Comparison of ENCODE assay signal across 10 mouse cellular contexts in the genomic region with DNA sequence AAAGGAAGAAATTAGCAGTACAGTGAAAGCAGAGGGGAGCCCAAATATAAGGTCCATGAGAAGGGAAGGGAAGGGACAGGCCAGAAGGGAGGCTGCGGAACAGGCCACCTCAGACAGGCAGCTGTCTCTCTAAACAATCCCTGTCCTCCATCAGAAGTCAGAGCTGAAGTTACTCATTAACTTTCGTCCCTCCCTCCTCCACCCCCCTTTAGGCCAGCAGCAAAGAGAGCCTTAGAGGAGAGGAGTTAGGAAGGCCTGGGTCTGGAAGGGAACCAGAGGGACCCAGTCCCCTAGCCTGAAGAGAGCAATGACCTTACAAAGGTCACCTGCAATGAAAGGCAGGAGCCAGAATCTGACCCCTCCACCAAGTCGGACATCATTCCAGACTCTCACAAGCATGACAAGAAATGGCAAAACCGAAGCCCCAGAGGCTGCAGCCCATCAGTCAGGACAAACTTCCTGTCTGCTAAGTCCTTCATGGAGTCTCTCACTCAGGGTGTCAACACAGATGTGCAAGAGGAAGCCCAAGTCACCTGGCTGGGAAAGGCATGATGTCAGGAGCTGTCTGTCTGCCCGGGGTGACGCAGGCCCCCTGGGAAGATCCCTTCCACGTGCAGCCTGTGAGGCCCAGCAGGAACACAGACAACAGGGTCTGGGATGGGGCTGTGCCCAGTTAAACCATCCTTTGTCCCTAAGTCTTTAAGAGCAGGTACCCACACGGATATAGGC. TPM values are rescaled to one million over a fixed set of nuclear protein-coding genes. Genes with fewer than 3 reads are reported as not detected.
DNase-seq lines count a peak whose midpoint lies in the region; ATAC-seq and TF ChIP-seq lines count a peak whose summit lies in the region.
"Had no signal": no experiment of that assay in that cellular context is flagged by ENCODE, and none has a peak within 500 bp of the region (broad histone marks: within the 10 kb centered on the region; RNA-seq: fewer than 3 reads in every experiment).

No protein-coding gene starts in this region.

- H3K4me1 ChIP-seq in brown adipose tissue, adult 24 weeks (ENCODE audit: control insufficient read depth, insufficient read depth, insufficient read length, low read length), result peaks cover 37% of the 10 kb centered on the region
- peaks cover 7% of the 10 kb centered on the region for H3K4me1 ChIP-seq in intestine, postnatal 0 days (replicated peaks; ENCODE audit: control insufficient read depth, insufficient read depth, low read length)
- peaks cover 11% of the 10 kb centered on the region for H3K4me1 ChIP-seq in liver, embryonic 11.5 days (replicated peaks; ENCODE audit: control insufficient read depth, insufficient read depth, low read length)
- peaks cover 4% of the 10 kb centered on the region; the same call in 1 of the 2 replicates for H3K4me1 ChIP-seq in forebrain, embryonic 16.5 days (replicated peaks; ENCODE audit: control insufficient read depth, insufficient read depth, low read length)

- peak; percentile 59; the same call in 1 of the 2 replicates for ATAC-seq in intestine, postnatal 0 days
- peak; percentile 58 for ATAC-seq in liver, embryonic 11.5 days (replicated peaks; ENCODE audit: low FRiP score)
- ATAC-seq in forebrain, embryonic 16.5 days, result no peak

- no peaks in the 10 kb centered on the region for H3K9me3 ChIP-seq in intestine, postnatal 0 days (ENCODE audit: control insufficient read depth)
- H3K9me3 ChIP-seq in liver, embryonic 11.5 days (ENCODE audit: control insufficient read depth, low read length), result no peaks in the 10 kb centered on the region
- H3K9me3 ChIP-seq in forebrain, embryonic 16.5 days (ENCODE audit: control insufficient read depth, low read length), result no peaks in the 10 kb centered on the region
- H3K9me3 ChIP-seq: neural tube, embryonic 12.5 days had no signal

- no peaks in the 10 kb centered on the region for H3K27me3 ChIP-seq in intestine, postnatal 0 days (replicated peaks; ENCODE audit: control insufficient read depth, insufficient read depth, low read length)
- no peaks in the 10 kb centered on the region for H3K27me3 ChIP-seq in liver, embryonic 11.5 days (replicated peaks; ENCODE audit: control insufficient read depth, insufficient read depth, low read length)
- no peaks in the 10 kb centered on the region for H3K27me3 ChIP-seq in forebrain, embryonic 16.5 days (replicated peaks; ENCODE audit: control insufficient read depth, insufficient read depth, low read length)
- H3K27me3 ChIP-seq: neural tube, embryonic 12.5 days had no signal

- H3K4me3 ChIP-seq in brown adipose tissue, adult 24 weeks (ENCODE audit: insufficient read depth, low read depth, low read length), result 0 out of 2 replicates have a peak overlapping the region, but pooled peaks have one; percentile 2
- H3K4me3 ChIP-seq in intestine, postnatal 0 days (ENCODE audit: low read depth, low read length), result no peak overlapping the region
- H3K4me3 ChIP-seq in liver, embryonic 11.5 days (ENCODE audit: low read depth, low read length), result no peak overlapping the region
- no peak overlapping the region for H3K4me3 ChIP-seq in forebrain, embryonic 16.5 days (replicated peaks; ENCODE audit: low read length)
- H3K4me3 ChIP-seq: neural tube, embryonic 12.5 days had no signal

- H3K27ac ChIP-seq in brown adipose tissue, adult 24 weeks (replicated peaks; ENCODE audit: low read depth, low read length), result peak overlapping the region; percentile 88
- H3K27ac ChIP-seq in intestine, postnatal 0 days (ENCODE audit: low read depth, low read length), result peak overlapping the region; percentile 46
- peak overlapping the region; percentile 80 for H3K27ac ChIP-seq in liver, embryonic 11.5 days (ENCODE audit: low read depth, low read length)
- H3K27ac ChIP-seq in forebrain, embryonic 16.5 days (ENCODE audit: low read length), result no peak overlapping the region
- H3K27ac ChIP-seq: neural tube, embryonic 12.5 days had no signal

- H3K9ac ChIP-seq in intestine, postnatal 0 days (ENCODE audit: low read depth, low read length), result no peak overlapping the region
- no peak overlapping the region for H3K9ac ChIP-seq in liver, embryonic 11.5 days (ENCODE audit: low read depth, low read length)
- H3K9ac ChIP-seq in forebrain, embryonic 16.5 days (replicated peaks; ENCODE audit: low read depth, low read length), result no peak overlapping the region
- H3K9ac ChIP-seq: neural tube, embryonic 12.5 days had no signal

- peak; percentile 39 to 59 for DNase-seq in heart, adult 9 months (ENCODE audit: low spot score in 2 of 2)
- no peak for DNase-seq in heart, adult 8-10 months (ENCODE audit: low spot score)
- no peak for DNase-seq in liver, embryonic 11.5 days (ENCODE audit: low spot score)
- DNase-seq in urinary bladder, postnatal 10 days (ENCODE audit: low spot score), result no peak
- no peak for DNase-seq in thymus, postnatal 25 days
- DNase-seq: thymus, postnatal 14 days had no signal

- no peaks in the 10 kb centered on the region for H3K36me3 ChIP-seq in intestine, postnatal 0 days (ENCODE audit: control insufficient read depth, insufficient read depth)
- no peaks in the 10 kb centered on the region for H3K36me3 ChIP-seq in liver, embryonic 11.5 days (ENCODE audit: control insufficient read depth, insufficient read depth, low read length)
- H3K36me3 ChIP-seq in forebrain, embryonic 16.5 days (ENCODE audit: control insufficient read depth, insufficient read depth), result no peaks in the 10 kb centered on the region
- H3K36me3 ChIP-seq: neural tube, embryonic 12.5 days had no signal

- 30% methylated on average over 8 of the region's 8 CpGs for WGBS in intestine, postnatal 0 days
- WGBS in liver, embryonic 11.5 days, result 46% methylated on average over 8 of the region's 8 CpGs
- WGBS in forebrain, embryonic 16.5 days, result 44% methylated on average over 8 of the region's 8 CpGs

- TF ChIP-seq CTCF in intestine, postnatal 0 days (IDR thresholded peaks at IDR 0.05; ENCODE audit: low read depth), result no peak

- H3K4me2 ChIP-seq in intestine, postnatal 0 days (replicated peaks; ENCODE audit: low read depth), result peak overlapping the region; percentile 40
- peak overlapping the region; percentile 30 for H3K4me2 ChIP-seq in liver, embryonic 11.5 days
- H3K4me2 ChIP-seq in forebrain, embryonic 16.5 days (ENCODE audit: low read length), result no peak overlapping the region
- H3K4me2 ChIP-seq: neural tube, embryonic 12.5 days had no signal

RNA-seq across cellular contexts. Expression of a gene that starts 9.0 kb away (rescaled TPM):
- total RNA-seq in heart, adult 8-10 months (2022), result 100 to 1,000 TPM in 2 of 4 experiments, 10 to 100 TPM in 2; 67.0 to 124 (median 99.7) TPM
- polyA plus RNA-seq in brown adipose tissue, adult 24 weeks (2012; ENCODE audit: insufficient read depth, insufficient read length, missing spikeins), result 7.5 and 8.8 TPM in 2 replicates
- 49.8 and 55.5 TPM in 2 replicates for polyA plus RNA-seq in intestine, postnatal 0 days (2015; fragmentation: Nextera tagmentation; extraction: Ambion mirVana)
- polyA plus RNA-seq in liver, embryonic 11.5 days (2014; fragmentation: Nextera tagmentation; extraction: Ambion mirVana), result 46.3 and 46.9 TPM in 2 replicates
- 56.6 and 57.4 TPM in 2 replicates for polyA plus RNA-seq in forebrain, embryonic 16.5 days (2015; fragmentation: Nextera tagmentation; extraction: Ambion mirVana)

Comparison
In these comparisons a context has a peak if more than half of its experiments do, and no peak if none do; other contexts are left out.
1. DNase-seq: peak in heart, adult 9 months (2 of 2); none in heart, adult 8-10 months (single experiment), liver, embryonic 11.5 days (single experiment), urinary bladder, postnatal 10 days (single experiment) and thymus, postnatal 25 days (single experiment).